Mouse (Mus musculus) myocyte (in vitro differentiated cells): Measurements from ENCODE around the gene Iqschfp. TPM values are rescaled to one million over a fixed set of nuclear protein-coding genes. Genes with fewer than 3 reads are reported as not detected.

ENCODE experiments used
- H3K27me3 ChIP-seq: one replicate; pipeline ENCODE4 v1.6.1; 2011; ENCODE audit not compliant: control insufficient read depth, insufficient read depth, insufficient read length
- H3K36me3 ChIP-seq: one replicate; pipeline ENCODE4 v1.6.1; 2011; ENCODE audit not compliant: control insufficient read depth, insufficient read depth
- H3K4me2 ChIP-seq: one replicate; pipeline ENCODE4 v1.6.1; 2011; ENCODE audit warnings: low read depth, control low read depth
- H3K4me3 ChIP-seq: one replicate; pipeline ENCODE4 v1.5.1; 2011; ENCODE audit warnings: mild to moderate bottlenecking, control low read depth, moderate library complexity
- H3K79me2 ChIP-seq: one replicate; pipeline ENCODE4 v1.6.1; 2011; ENCODE audit not compliant: control insufficient read depth, insufficient read depth
- H3ac ChIP-seq: one replicate; pipeline ENCODE4 v1.6.1; 2011; ENCODE audit not compliant: control insufficient read depth, insufficient read length
- CEBPB ChIP-seq: IDR thresholded peaks from 2 replicates; pipeline ENCODE4 v1.6.1; 2011; ENCODE audit warnings: mild to moderate bottlenecking, moderate library complexity; ENCODE audit not compliant: poor library complexity, insufficient read depth, severe bottlenecking
- E2F4 ChIP-seq: IDR thresholded peaks from one replicate; pipeline ENCODE4 v1.6.1; 2011; ENCODE audit warnings: mild to moderate bottlenecking, control low read depth, moderate library complexity; ENCODE audit not compliant: insufficient read depth
- MAX ChIP-seq: IDR thresholded peaks from one replicate; pipeline ENCODE4 v1.6.1; 2011; ENCODE audit warnings: low read depth, mild to moderate bottlenecking, control low read depth
- MYOD1 ChIP-seq, 3 experiments: IDR thresholded peaks; one replicate each; pipeline ENCODE4 v1.6.1; 2011; ENCODE audit warnings: control low read depth in 2 of 3, low read depth in 2 of 3, mild to moderate bottlenecking in 2 of 3, moderate library complexity in 1 of 3; ENCODE audit not compliant: insufficient read length in 2 of 3, control insufficient read depth in 1 of 3
- MYOG ChIP-seq, 3 experiments: IDR thresholded peaks; one replicate each; pipeline ENCODE4 v1.6.1; 2011; ENCODE audit warnings: control low read depth in 2 of 3, low read depth in 2 of 3, mild to moderate bottlenecking in 2 of 3; ENCODE audit not compliant: insufficient read length in 2 of 3, control insufficient read depth in 1 of 3, insufficient read depth in 1 of 3
- POLR2A ChIP-seq: IDR thresholded peaks from one replicate; pipeline ENCODE4 v1.6.1; 2011; ENCODE audit warnings: low read depth, mild to moderate bottlenecking, control low read depth, moderate library complexity; ENCODE audit not compliant: insufficient read length
- POLR2AphosphoS2 ChIP-seq: IDR thresholded peaks from one replicate; pipeline ENCODE4 v1.6.1; 2011; ENCODE audit warnings: low read depth, control low read depth; ENCODE audit not compliant: insufficient read length
- REST ChIP-seq: IDR thresholded peaks from one replicate; pipeline ENCODE4 v1.6.1; 2011; ENCODE audit warnings: mild to moderate bottlenecking, control low read depth, moderate library complexity; ENCODE audit not compliant: insufficient read depth, insufficient read length
- SRF ChIP-seq: IDR thresholded peaks from one replicate; pipeline ENCODE4 v1.6.1; 2011; ENCODE audit warnings: low read depth; ENCODE audit not compliant: control insufficient read depth, insufficient read length
- TCF12 ChIP-seq: IDR thresholded peaks from one replicate; pipeline ENCODE4 v1.6.1; 2011; ENCODE audit warnings: mild to moderate bottlenecking, control low read depth; ENCODE audit not compliant: poor library complexity, insufficient read depth, severe bottlenecking
- TCF3 ChIP-seq: IDR thresholded peaks from one replicate; pipeline ENCODE4 v1.6.1; 2011; ENCODE audit warnings: low read depth, control low read depth; ENCODE audit not compliant: insufficient read length
- USF1 ChIP-seq: IDR thresholded peaks from one replicate; pipeline ENCODE4 v1.6.1; 2011; ENCODE audit warnings: low read depth, mild to moderate bottlenecking, control low read depth, moderate library complexity
- polyA plus RNA-seq: library from polyadenylated mRNA; unstranded; fragments of >200 nt; fragmentation: generic; extraction: Trizol; gene quantifications from one replicate; pipeline ENCODE4 v1.2.1, GENCODE M21; 2012; ENCODE audit warnings: missing spikeins

The Iqschfp gene
- polyA plus RNA-seq, 1 experiment: not detected

DNA sequence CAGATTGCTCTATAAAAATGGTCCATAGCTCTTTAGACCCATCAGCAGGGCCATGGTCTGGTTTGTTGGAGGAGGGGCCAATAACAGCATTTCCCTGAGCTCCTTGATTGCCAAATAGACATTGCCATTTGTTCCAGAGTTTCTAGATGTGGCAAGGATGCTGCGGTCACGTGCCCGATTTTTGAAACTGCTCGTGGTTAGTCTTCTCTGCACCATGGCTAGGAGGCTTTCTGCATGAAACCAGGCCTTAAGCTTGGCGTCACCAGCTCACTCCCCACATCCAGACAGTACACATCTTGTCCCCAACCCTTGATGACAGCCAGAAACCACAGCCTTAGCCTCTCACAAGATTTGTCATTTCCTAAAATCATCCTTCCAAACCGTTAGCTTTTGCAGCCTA, 732.4 kb downstream of the Iqschfp start:
- Histone ChIP-seq H3K4me3 (no peak overlapping the region), H3ac (no peak overlapping the region), H3K79me2 (no peaks in the 10 kb centered on the region), H3K4me2 (no peak overlapping the region), H3K27me3 (no peaks in the 10 kb centered on the region), H3K36me3 (peaks cover 42% of the 10 kb centered on the region)
- TF ChIP-seq MAX: no peak

- Histone ChIP-seq H3K79me2 (no peaks in the 10 kb centered on the region), H3K27me3 (no peaks in the 10 kb centered on the region), H3ac (no peak overlapping the region), H3K4me3 (no peak overlapping the region), H3K4me2 (no peak overlapping the region), H3K36me3 (peaks cover 24% of the 10 kb centered on the region)
- TF ChIP-seq POLR2AphosphoS2 (no peak), USF1 (no peak), MAX (no peak)
Observed at GRCm38 (mm10) chr3:68630261-68630660, 738.2 kb downstream of the Iqschfp start.

- Histone ChIP-seq H3K79me2 (no peaks in the 10 kb centered on the region), H3K27me3 (no peaks in the 10 kb centered on the region), H3K36me3 (peaks cover 18% of the 10 kb centered on the region), H3ac (no peak overlapping the region), H3K4me3 (no peak overlapping the region), H3K4me2 (no peak overlapping the region)
- no peak for TF ChIP-seq MAX
- TF ChIP-seq CEBPB: no peak
Observed at GRCm38 (mm10) chr3:68630821-68631220, 738.8 kb downstream of the Iqschfp start.

GRCm38 (mm10) chr3:68632714-68633113, 740.7 kb downstream of the Iqschfp start:
- H3K36me3 ChIP-seq: peaks cover 3% of the 10 kb centered on the region
- H3K79me2 ChIP-seq: no peaks in the 10 kb centered on the region
- no peaks in the 10 kb centered on the region for H3K27me3 ChIP-seq
- no peak overlapping the region for H3K4me2 ChIP-seq
- no peak overlapping the region for H3K4me3 ChIP-seq
- no peak for TF ChIP-seq MYOD1 (IDR thresholded peaks at IDR 0.05; ENCODE audit: control insufficient read depth in 1 of 3, insufficient read length in 2 of 3, low read depth in 2 of 3)
- no peak for TF ChIP-seq USF1
- no peak for TF ChIP-seq MYOG (IDR thresholded peaks at IDR 0.05; ENCODE audit: control insufficient read depth in 1 of 3, insufficient read depth in 1 of 3, insufficient read length in 2 of 3, low read depth in 2 of 3)
- TF ChIP-seq SRF: no peak
- no peak for TF ChIP-seq REST
- TF ChIP-seq POLR2AphosphoS2: no peak
- TF ChIP-seq TCF3: no peak
- TF ChIP-seq CEBPB: no peak
- TF ChIP-seq TCF12: no peak
- TF ChIP-seq MAX: no peak
- H3ac ChIP-seq: no peak overlapping the region

GRCm38 (mm10) chr3:68633577-68633976, 741.5 kb downstream of the Iqschfp start:
- H3K79me2 ChIP-seq: no peaks in the 10 kb centered on the region
- H3K27me3 ChIP-seq: no peaks in the 10 kb centered on the region
- no peak overlapping the region for H3K4me3 ChIP-seq
- no peak overlapping the region for H3K4me2 ChIP-seq
- no peak for TF ChIP-seq POLR2A
- no peak overlapping the region for H3ac ChIP-seq
- H3K36me3 ChIP-seq: no peaks in the 10 kb centered on the region

DNA sequence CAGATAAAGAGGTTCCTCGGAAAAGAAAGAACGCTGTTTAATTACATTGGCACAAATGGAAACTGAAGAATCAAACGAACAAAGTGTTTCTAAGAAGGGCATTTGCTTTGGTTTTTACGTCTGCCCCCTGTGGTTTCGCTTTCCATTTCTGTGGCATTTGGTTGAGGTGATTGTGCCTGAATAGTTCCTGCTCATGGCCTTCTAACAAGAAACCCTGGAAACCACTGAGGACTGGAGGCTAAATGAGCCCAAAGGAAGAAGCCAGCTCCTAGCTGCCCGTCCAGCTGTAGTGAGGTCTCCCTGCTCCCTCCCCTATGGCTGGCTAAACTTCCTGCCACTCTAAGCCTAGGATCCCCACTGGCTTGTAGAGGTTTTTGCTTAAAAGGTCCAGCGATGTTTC, 745.9 kb downstream of the Iqschfp start:
- TF ChIP-seq CEBPB: no peak
- no peak for TF ChIP-seq TCF12
- TF ChIP-seq MAX: no peak
- no peak for TF ChIP-seq REST
- no peak for TF ChIP-seq USF1
- no peak for TF ChIP-seq POLR2AphosphoS2
- TF ChIP-seq E2F4: no peak
- no peak for TF ChIP-seq POLR2A
- TF ChIP-seq MYOG (IDR thresholded peaks at IDR 0.05; ENCODE audit: control insufficient read depth in 1 of 3, insufficient read depth in 1 of 3, insufficient read length in 2 of 3, low read depth in 2 of 3): no peak
- TF ChIP-seq SRF: no peak
- TF ChIP-seq TCF3: no peak
- H3K36me3 ChIP-seq: no peaks in the 10 kb centered on the region
- no peaks in the 10 kb centered on the region for H3K79me2 ChIP-seq
- H3K4me3 ChIP-seq: no peak overlapping the region
- no peak overlapping the region for H3ac ChIP-seq
- H3K4me2 ChIP-seq: peak overlapping the region; percentile 70
- no peaks in the 10 kb centered on the region for H3K27me3 ChIP-seq
